Mouse (Mus musculus): ENCODE data around the gene Rbfox3. TPM values are rescaled to one million over a fixed set of nuclear protein-coding genes. Genes with fewer than 3 reads are reported as not detected.

Rbfox3 gene
- polyA plus RNA-seq, 1 experiment from 2014 or later, result 1.6 TPM

- H3K9me3 ChIP-seq, result no peaks in the 10 kb centered on the region
- peaks cover 7% of the 10 kb centered on the region; the same call in 1 of the 2 replicates for H3K4me1 ChIP-seq
- peaks cover 14% of the 10 kb centered on the region; the same call in 1 of the 2 replicates for H3K27me3 ChIP-seq (replicated peaks)
Observed at GRCm38 (mm10) chr11:118745279-118745678, 166.1 kb downstream of the Rbfox3 start.

GRCm38 (mm10) chr11:118744782-118745181 is 166.6 kb downstream of the Rbfox3 start:
- peaks cover 14% of the 10 kb centered on the region; the same call in 1 of the 2 replicates for H3K27me3 ChIP-seq (replicated peaks)
- no peak overlapping the region; the same call in 1 of the 2 replicates for H3K4me3 ChIP-seq (replicated peaks)

More at GRCm38 (mm10) chr11:118745279-118745678, 166.1 kb downstream of the Rbfox3 start:
- Histone ChIP-seq H3K27ac (no peak overlapping the region), H3K4me2 (peak overlapping the region; percentile 51; the same call in 1 of the 2 replicates), H3K4me3 (replicated peaks) (no peak overlapping the region), H3K36me3 (no peaks in the 10 kb centered on the region), H3K9ac (no peak overlapping the region)
- ATAC-seq (ENCODE audit: insufficient read depth, low FRiP score, low read depth), result no peak

GRCm38 (mm10) chr11:118742762-118743161 is 168.6 kb downstream of the Rbfox3 start:
- no peaks in the 10 kb centered on the region for H3K36me3 ChIP-seq
- H3K4me3 ChIP-seq (replicated peaks), result no peak overlapping the region
- H3K9ac ChIP-seq, result no peak overlapping the region
- no peak for ATAC-seq (ENCODE audit: insufficient read depth, low FRiP score, low read depth)
- no peak overlapping the region for H3K27ac ChIP-seq
- no peaks in the 10 kb centered on the region for H3K9me3 ChIP-seq
- peaks cover 14% of the 10 kb centered on the region for H3K4me1 ChIP-seq
- 16% methylated on average over 3 of the region's 3 CpGs for WGBS
- peaks cover 14% of the 10 kb centered on the region; the same call in 1 of the 2 replicates for H3K27me3 ChIP-seq (replicated peaks)
- no peak overlapping the region for H3K4me2 ChIP-seq

More at GRCm38 (mm10) chr11:118744782-118745181, 166.6 kb downstream of the Rbfox3 start:
- no peak overlapping the region for H3K9ac ChIP-seq
- peak; percentile 67; the same call in 1 of the 2 replicates for ATAC-seq (ENCODE audit: insufficient read depth, low FRiP score, low read depth)
- H3K9me3 ChIP-seq, result no peaks in the 10 kb centered on the region
- H3K4me1 ChIP-seq, result peaks cover 7% of the 10 kb centered on the region; the same call in 1 of the 2 replicates
- no peak overlapping the region for H3K27ac ChIP-seq
- WGBS, result 1% methylated on average over 15 of the region's 15 CpGs
- peak overlapping the region; percentile 51 for H3K4me2 ChIP-seq
- H3K36me3 ChIP-seq, result no peaks in the 10 kb centered on the region

- Histone ChIP-seq H3K36me3 (no peaks in the 10 kb centered on the region), H3K27ac (no peak overlapping the region), H3K4me3 (replicated peaks) (no peak overlapping the region), H3K4me2 (no peak overlapping the region), H3K9me3 (no peaks in the 10 kb centered on the region), H3K4me1 (peaks cover 14% of the 10 kb centered on the region), H3K27me3 (replicated peaks) (peaks cover 12% of the 10 kb centered on the region; the same call in 1 of the 2 replicates), H3K9ac (no peak overlapping the region)
- WGBS, result 35% methylated on average over 6 of the region's 6 CpGs
- ATAC-seq (ENCODE audit: insufficient read depth, low FRiP score, low read depth), result no peak
Observed at GRCm38 (mm10) chr11:118741262-118741661, 170.1 kb downstream of the Rbfox3 start.

GRCm38 (mm10) chr11:118740001-118740400 is 171.4 kb downstream of the Rbfox3 start:
- 14% methylated on average over 6 of the region's 6 CpGs for WGBS
- no peak overlapping the region for H3K4me2 ChIP-seq
- H3K4me1 ChIP-seq, result peaks cover 11% of the 10 kb centered on the region
- no peak overlapping the region for H3K4me3 ChIP-seq (replicated peaks)
- H3K27ac ChIP-seq, result no peak overlapping the region
- H3K36me3 ChIP-seq, result no peaks in the 10 kb centered on the region
- H3K27me3 ChIP-seq (replicated peaks), result peaks cover 8% of the 10 kb centered on the region; the same call in 1 of the 2 replicates
- no peak overlapping the region for H3K9ac ChIP-seq
- no peak for ATAC-seq (ENCODE audit: insufficient read depth, low FRiP score, low read depth)
- H3K9me3 ChIP-seq, result no peaks in the 10 kb centered on the region

- no peaks in the 10 kb centered on the region for H3K36me3 ChIP-seq
- 10% methylated on average over 23 of the region's 23 CpGs for WGBS
- H3K9me3 ChIP-seq, result no peaks in the 10 kb centered on the region
- peaks cover 8% of the 10 kb centered on the region; the same call in 1 of the 2 replicates for H3K27me3 ChIP-seq (replicated peaks)
- H3K4me2 ChIP-seq, result peak overlapping the region; percentile 16; the same call in 1 of the 2 replicates
- H3K27ac ChIP-seq, result no peak overlapping the region
- H3K4me1 ChIP-seq, result peaks cover 7% of the 10 kb centered on the region
- H3K4me3 ChIP-seq (replicated peaks), result no peak overlapping the region
- no peak overlapping the region for H3K9ac ChIP-seq
- peak; percentile 23; the same call in 1 of the 2 replicates for ATAC-seq (ENCODE audit: insufficient read depth, low FRiP score, low read depth)
Observed at GRCm38 (mm10) chr11:118738855-118739832, 172.3 kb downstream of the Rbfox3 start.

- H3K4me2 ChIP-seq, result no peak overlapping the region
- H3K36me3 ChIP-seq, result no peaks in the 10 kb centered on the region
- no peaks in the 10 kb centered on the region for H3K9me3 ChIP-seq
- H3K27me3 ChIP-seq (replicated peaks), result peaks cover 3% of the 10 kb centered on the region; the same call in 1 of the 2 replicates
- WGBS, result 36% methylated on average over 7 of the region's 7 CpGs
- no peak overlapping the region for H3K4me3 ChIP-seq (replicated peaks)
- no peak for ATAC-seq (ENCODE audit: insufficient read depth, low FRiP score, low read depth)
- H3K9ac ChIP-seq, result no peak overlapping the region
- peaks cover 7% of the 10 kb centered on the region for H3K4me1 ChIP-seq
- no peak overlapping the region for H3K27ac ChIP-seq
Observed at GRCm38 (mm10) chr11:118738323-118738722, 173.1 kb downstream of the Rbfox3 start.

GRCm38 (mm10) chr11:118737821-118738220 is 173.6 kb downstream of the Rbfox3 start:
- Histone ChIP-seq H3K9ac (no peak overlapping the region), H3K27me3 (replicated peaks) (no peaks in the 10 kb centered on the region), H3K9me3 (no peaks in the 10 kb centered on the region), H3K36me3 (no peaks in the 10 kb centered on the region), H3K4me3 (replicated peaks) (no peak overlapping the region), H3K4me1 (peaks cover 7% of the 10 kb centered on the region), H3K4me2 (no peak overlapping the region), H3K27ac (no peak overlapping the region)
- 66% methylated on average over 3 of the region's 3 CpGs for WGBS
- no peak for ATAC-seq (ENCODE audit: insufficient read depth, low FRiP score, low read depth)

GRCm38 (mm10) chr11:118736993-118737392 is 174.4 kb downstream of the Rbfox3 start:
- H3K9ac ChIP-seq, result no peak overlapping the region
- H3K9me3 ChIP-seq, result no peaks in the 10 kb centered on the region
- no peaks in the 10 kb centered on the region for H3K36me3 ChIP-seq
- H3K4me1 ChIP-seq, result peaks cover 7% of the 10 kb centered on the region
- no peak overlapping the region for H3K4me2 ChIP-seq
- no peak overlapping the region for H3K4me3 ChIP-seq (replicated peaks)
- no peaks in the 10 kb centered on the region for H3K27me3 ChIP-seq (replicated peaks)
- no peak for ATAC-seq (ENCODE audit: insufficient read depth, low FRiP score, low read depth)
- no peak overlapping the region for H3K27ac ChIP-seq
- 69% methylated on average over 4 of the region's 4 CpGs for WGBS

GRCm38 (mm10) chr11:118731655-118732054 is 179.7 kb downstream of the Rbfox3 start:
- ATAC-seq (ENCODE audit: insufficient read depth, low FRiP score, low read depth), result no peak
- Histone ChIP-seq H3K4me3 (replicated peaks) (no peak overlapping the region), H3K9ac (no peak overlapping the region), H3K27ac (no peak overlapping the region), H3K4me2 (no peak overlapping the region), H3K36me3 (no peaks in the 10 kb centered on the region), H3K4me1 (peaks cover 10% of the 10 kb centered on the region), H3K9me3 (no peaks in the 10 kb centered on the region), H3K27me3 (replicated peaks) (no peaks in the 10 kb centered on the region)
- 86% methylated on average over 5 of the region's 5 CpGs for WGBS

- Histone ChIP-seq H3K4me3 (replicated peaks) (no peak overlapping the region), H3K4me2 (no peak overlapping the region), H3K36me3 (no peaks in the 10 kb centered on the region), H3K9ac (no peak overlapping the region), H3K27me3 (replicated peaks) (no peaks in the 10 kb centered on the region), H3K4me1 (peaks cover 10% of the 10 kb centered on the region), H3K27ac (no peak overlapping the region), H3K9me3 (no peaks in the 10 kb centered on the region)
- peak; percentile 32 for ATAC-seq (ENCODE audit: insufficient read depth, low FRiP score, low read depth)
- 30% methylated on average over 8 of the region's 8 CpGs for WGBS
Observed at GRCm38 (mm10) chr11:118729373-118729772, 182.0 kb downstream of the Rbfox3 start.

- Histone ChIP-seq H3K9ac (no peak overlapping the region), H3K27me3 (replicated peaks) (no peaks in the 10 kb centered on the region), H3K4me2 (no peak overlapping the region), H3K4me1 (peaks cover 10% of the 10 kb centered on the region), H3K36me3 (no peaks in the 10 kb centered on the region), H3K27ac (no peak overlapping the region), H3K4me3 (replicated peaks) (no peak overlapping the region), H3K9me3 (no peaks in the 10 kb centered on the region)
- 56% methylated on average over 12 of the region's 12 CpGs for WGBS
- no peak for ATAC-seq (ENCODE audit: insufficient read depth, low FRiP score, low read depth)
Observed at GRCm38 (mm10) chr11:118728797-118729196, 182.6 kb downstream of the Rbfox3 start.

Data from stomach, embryonic 15.5 days (tissue).